Mouse (Mus musculus) CD4-positive, CD25-positive, alpha-beta regulatory T cell, adult 4 months (primary cell): ENCODE results near the gene Il17f. TPM values are rescaled to one million over a fixed set of nuclear protein-coding genes. Genes with fewer than 3 reads are reported as not detected.
"Not testable (repeated sequence)": the region's sequence is repeated elsewhere in the genome, so short reads cannot be mapped to it uniquely, and the experiment has no call there.

Source experiments
- ATAC-seq: one replicate; pipeline ENCODE4 v1.8.0; 2017
- polyA plus RNA-seq, 2 experiments: library from polyadenylated mRNA; unstranded; fragments of 100-300 nt; shearing (Covaris generic); gene quantifications; one replicate each; pipeline ENCODE4 v1.2.1; 2017

The Il17f gene
- under 1 TPM in 1 of 2 experiments, not detected in 1; 0.35 TPM for polyA plus RNA-seq

GRCm38 (mm10) chr1:20790517-20790916 is at the start of gene Il17f:
Il17f (minus strand) TSS chr1:20790617.
- ATAC-seq: not testable (repeated sequence)

GRCm38 (mm10) chr1:20839911-20840310 is 49.5 kb upstream of the Il17f start:
- ATAC-seq: no peak

GRCm38 (mm10) chr1:20836551-20837125 is 46.2 kb upstream of the Il17f start:
- ATAC-seq: no peak

- ATAC-seq: no peak
Measured at GRCm38 (mm10) chr1:20833141-20833511, 42.7 kb upstream of the Il17f start.

GRCm38 (mm10) chr1:20832473-20833140 is 42.2 kb upstream of the Il17f start:
- no peak for ATAC-seq

- no peak for ATAC-seq
Measured at GRCm38 (mm10) chr1:20830546-20830945, 40.1 kb upstream of the Il17f start.

- no peak for ATAC-seq
Measured at GRCm38 (mm10) chr1:20828061-20828460, 37.6 kb upstream of the Il17f start.

GRCm38 (mm10) chr1:20825036-20825435 is 34.6 kb upstream of the Il17f start:
- no peak for ATAC-seq

- ATAC-seq: no peak
Measured at GRCm38 (mm10) chr1:20823906-20824305, 33.5 kb upstream of the Il17f start.

- ATAC-seq: no peak
Measured at GRCm38 (mm10) chr1:20823471-20823870, 33.1 kb upstream of the Il17f start.

- no peak for ATAC-seq
Measured at GRCm38 (mm10) chr1:20820959-20821358, 30.5 kb upstream of the Il17f start.

- ATAC-seq: peak; percentile 98
Measured at GRCm38 (mm10) chr1:20819771-20820605, 29.6 kb upstream of the Il17f start, which contains the start of gene Mcm3. Mcm3 (minus strand) TSS chr1:20820312.

GRCm38 (mm10) chr1:20817596-20817995 is 27.2 kb upstream of the Il17f start:
- ATAC-seq: no peak

- no peak for ATAC-seq
Measured at GRCm38 (mm10) chr1:20817172-20817571, 26.8 kb upstream of the Il17f start.

GRCm38 (mm10) chr1:20814521-20814920 is 24.1 kb upstream of the Il17f start:
- ATAC-seq: no peak

GRCm38 (mm10) chr1:20804526-20804925 is 14.1 kb upstream of the Il17f start:
- ATAC-seq: no peak

- ATAC-seq: peak; percentile 37
Measured at GRCm38 (mm10) chr1:20801682-20802390, 11.4 kb upstream of the Il17f start.

GRCm38 (mm10) chr1:20801275-20801674 is 10.9 kb upstream of the Il17f start:
- ATAC-seq: no peak

GRCm38 (mm10) chr1:20795178-20795577 is 4.8 kb upstream of the Il17f start:
- ATAC-seq: no peak

GRCm38 (mm10) chr1:20794760-20795159 is 4.3 kb upstream of the Il17f start:
- ATAC-seq: no peak

- ATAC-seq: no peak
Measured at GRCm38 (mm10) chr1:20791414-20791813, 997 bp upstream of the Il17f start.

GRCm38 (mm10) chr1:20788419-20788818 is 2.0 kb downstream of the Il17f start:
- no peak for ATAC-seq

GRCm38 (mm10) chr1:20787046-20787445 is 3.4 kb downstream of the Il17f start:
- ATAC-seq: no peak
